Mouse (Mus musculus) naive thymus-derived CD4-positive, alpha-beta T cell, adult 2 months (primary cell): ENCODE data around the gene Tatdn2.
"Not testable (repeated sequence)": the region's sequence is repeated elsewhere in the genome, so short reads cannot be mapped to it uniquely, and the experiment has no call there.

Experiments used
- DNase-seq: peaks from one replicate; pipeline ENCODE4 v3.0.0-alpha.2; 2011; ENCODE audit warnings: low read depth

Tatdn2 gene

DNA sequence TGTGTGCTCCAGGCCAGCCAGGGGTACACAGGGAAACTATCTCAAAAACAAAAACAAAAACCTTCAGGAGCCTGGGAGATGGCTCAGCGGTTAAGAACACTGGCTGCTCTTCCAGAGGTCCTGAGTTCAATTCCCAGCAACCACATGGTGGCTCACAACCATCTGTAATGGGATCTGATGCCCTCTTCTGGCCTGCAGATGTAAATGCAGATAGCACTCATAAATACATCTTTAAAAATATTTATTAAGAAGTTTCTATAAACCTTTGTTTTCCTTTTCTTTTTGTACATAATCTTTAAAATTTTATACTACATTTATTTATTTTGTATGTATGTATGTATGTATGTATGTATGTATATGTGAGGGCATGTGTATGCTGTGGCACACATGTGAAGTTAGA, 24.8 kb upstream of the Tatdn2 start:
- not testable (repeated sequence) for DNase-seq

DNA sequence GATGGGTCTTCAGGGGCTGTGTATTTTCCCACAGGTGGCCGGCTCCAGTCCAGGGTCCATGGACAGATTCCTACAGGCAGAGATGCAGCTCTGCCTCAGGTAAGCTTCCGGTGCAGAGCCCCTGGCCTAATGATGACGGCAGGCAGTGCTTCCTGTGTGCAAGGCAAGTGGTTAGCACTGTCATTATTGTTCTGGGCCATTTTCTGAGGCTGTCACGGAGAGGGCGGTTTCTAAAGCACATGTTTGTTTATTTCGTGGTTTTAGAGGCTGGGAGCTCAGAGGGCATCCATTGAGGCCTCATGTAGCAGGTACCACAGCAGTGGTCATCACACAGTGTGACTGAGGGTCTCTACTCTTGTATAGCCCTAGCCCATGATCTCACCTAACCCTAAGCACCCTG, 23.9 kb upstream of the Tatdn2 start:
- DNase-seq, result no peak

DNA sequence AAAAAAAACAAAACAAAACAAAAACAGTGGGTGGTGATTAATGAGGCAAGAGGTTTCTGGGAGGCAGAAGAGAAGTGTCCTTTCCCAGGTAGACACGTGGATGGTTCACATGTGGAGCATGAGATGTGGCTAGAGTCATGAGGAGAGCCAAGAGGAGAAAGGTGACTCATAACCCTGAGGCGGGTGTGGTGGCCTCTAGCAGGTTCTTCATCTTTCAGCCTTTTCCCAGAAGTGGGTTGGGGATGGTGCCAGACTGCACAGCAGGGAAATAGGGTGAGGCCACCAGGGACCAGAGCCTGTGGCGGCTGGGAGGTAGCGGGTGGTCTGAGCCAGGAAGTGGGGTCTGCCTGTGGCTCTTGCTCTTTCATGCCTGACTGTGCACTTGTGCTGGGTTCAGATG, 21.6 kb upstream of the Tatdn2 start:
- no peak for DNase-seq

DNA sequence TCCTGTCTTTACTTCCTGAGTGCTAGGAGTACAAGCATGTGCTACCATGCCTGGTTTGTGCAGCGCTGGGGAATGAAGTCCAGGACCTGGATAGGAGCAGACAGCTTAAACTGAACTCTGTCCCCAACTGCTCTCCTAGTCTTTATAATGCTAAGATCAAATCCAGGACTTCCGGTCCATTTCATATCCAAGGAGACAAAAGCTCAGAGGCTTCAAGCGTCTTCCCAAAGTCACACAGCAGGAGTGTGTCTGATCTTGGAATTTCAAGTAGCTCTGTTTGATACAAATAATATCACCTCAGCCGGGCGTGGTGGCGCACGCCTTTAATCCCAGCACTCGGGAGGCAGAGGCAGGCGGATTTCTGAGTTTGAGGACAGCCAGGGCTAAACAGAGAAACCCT, 20.9 kb upstream of the Tatdn2 start:
- no peak for DNase-seq

DNA sequence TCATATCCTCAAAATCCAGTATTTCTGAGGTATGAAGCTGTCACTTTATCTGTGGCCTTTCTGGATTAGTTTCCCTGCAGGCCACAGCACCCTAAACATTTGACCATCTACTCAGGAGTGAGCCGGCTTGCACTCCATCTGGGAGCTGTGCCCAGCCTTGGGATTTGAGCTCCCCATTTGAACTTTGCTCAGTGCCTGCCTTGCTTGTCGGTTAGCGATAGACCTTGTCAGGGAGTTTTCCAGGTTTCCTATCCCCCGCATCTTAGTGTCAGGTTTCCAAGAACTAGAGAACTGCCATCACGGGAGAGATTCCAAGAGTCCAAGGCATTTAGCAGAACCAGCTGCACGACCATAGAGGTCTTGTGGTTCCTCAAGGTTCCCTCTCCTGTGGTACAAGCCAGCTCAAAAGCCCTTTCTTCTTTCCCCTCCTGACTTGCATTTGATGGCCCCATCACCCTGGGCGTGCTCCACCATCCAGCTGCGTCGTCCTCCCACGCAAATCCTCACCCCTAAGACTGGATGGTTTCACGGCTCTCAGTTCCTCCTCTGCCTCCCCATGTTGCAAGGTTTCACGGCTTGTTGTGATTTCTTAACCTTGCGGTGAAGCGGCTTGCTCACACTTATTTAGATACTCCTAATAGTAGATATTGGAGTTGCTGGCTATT, 19.6 kb upstream of the Tatdn2 start:
- no peak for DNase-seq

DNA sequence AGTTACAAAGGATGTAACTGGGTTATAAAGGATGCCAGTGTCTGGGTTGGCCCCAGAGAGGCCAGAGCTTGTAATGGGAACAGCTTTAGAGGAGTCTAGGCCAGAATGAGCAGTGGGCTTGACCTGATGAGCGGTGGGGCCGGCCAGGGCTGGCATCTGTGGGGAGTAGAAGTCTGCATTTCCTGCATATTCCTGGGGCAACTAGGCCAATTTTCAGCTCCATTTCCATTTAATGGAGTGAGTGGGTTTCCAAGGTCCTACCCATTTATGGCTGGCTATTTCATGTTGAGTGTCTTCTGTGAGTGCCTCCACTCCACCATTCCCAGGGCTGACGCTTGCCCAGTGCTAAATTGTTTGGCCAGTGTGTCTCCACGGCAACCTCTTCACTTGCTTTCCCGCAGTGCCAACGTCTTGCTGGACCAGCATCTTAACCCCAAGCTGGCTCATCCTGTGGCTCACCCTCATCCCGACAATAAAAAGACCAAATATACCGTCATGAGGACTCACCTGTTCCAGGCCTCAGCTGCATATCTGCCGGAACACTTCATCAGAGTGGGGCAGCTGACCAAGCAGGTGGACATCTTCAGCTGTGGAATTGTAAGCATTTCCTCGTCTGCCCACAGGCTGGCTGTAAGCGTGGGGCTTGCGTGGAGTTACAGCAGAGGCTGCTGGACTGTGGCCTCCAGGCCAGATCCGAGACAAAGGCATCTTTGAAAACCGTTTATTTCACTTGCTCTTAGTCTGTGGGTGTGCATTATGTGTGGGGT, 18.4 kb upstream of the Tatdn2 start:
- no peak for DNase-seq

DNA sequence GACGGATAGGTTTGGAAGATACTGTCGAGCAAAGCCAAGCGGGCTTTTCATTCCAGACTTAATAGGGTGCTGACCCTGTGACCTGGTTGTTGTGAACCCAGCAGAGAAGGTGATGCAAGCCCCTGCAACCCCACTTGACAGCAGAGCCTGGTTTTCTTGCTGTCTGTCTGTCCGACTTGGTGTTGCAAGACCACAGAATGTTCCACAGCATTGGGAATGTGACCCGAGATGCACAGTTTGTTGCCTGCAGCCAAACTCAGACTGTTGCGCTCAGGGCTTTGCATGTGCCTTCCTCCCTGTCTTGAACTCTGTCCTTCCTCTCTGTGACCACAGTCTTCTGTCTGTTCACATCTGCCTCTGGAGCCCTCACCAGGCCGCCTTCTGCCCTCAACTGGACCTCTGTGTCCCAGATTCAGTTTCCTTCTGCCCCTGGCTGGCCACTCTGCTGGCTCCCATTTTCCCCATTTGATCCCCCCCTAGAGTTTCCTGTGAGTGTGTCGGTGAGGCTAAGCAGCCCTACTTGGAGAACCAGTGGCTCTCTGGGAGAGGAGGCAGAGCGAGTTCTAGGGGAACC, 16.8 kb upstream of the Tatdn2 start:
- DNase-seq, result no peak

DNA sequence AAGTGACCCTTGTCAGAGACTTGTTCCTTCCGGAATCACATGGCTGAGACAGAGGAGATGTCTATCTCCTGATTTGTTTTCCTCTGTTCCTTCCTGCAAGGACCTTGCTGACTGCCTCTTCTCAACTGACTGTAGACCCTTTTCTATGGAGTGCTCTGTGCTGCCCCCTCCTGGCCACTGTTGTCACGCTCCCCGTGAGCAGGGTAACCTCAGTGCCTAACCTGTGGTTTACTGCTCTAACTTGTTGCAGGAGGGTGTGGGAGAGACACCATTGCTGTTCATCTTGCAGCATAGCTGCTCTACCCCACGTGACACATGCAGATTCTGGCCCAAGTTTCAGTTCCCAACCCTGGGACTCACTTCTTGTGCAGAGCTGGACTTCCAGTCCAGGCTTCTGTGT, 15.6 kb upstream of the Tatdn2 start:
- peak; percentile 92 for DNase-seq

DNA sequence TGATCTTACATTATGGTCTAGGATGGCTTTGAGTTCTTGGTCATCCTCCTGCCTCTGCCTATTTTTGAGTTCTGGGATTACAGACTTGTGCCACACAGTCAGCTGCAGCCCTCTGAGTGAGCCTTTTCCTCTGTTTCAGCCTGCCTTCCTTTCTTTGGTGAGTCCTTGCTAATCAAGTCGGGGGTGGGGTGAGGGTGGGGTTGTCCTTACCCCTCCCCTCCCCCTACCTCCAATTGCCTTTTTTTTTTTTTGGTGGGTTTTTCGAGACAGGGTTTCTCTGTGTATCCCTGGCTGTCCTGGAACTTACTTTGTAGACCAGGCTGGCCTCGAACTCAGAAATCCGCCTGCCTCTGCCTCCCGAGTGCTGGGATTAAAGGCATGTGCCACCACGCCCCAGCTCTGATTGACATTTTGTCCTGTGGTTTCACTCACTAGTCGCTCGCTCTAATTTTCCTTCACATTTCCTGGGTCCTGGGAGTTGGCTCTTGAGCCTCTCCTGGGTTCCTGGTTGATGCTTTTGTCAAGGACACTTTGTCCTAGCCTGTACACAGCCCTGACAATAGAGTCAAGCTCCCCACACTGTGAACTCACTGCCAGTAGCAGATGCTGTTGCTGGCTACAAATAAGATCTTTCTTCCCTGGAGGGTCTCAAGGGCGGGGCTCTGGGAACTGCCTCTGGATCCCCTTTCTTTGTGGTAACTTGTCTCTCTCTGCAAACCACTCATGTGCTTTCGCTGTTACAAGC, 13.6 kb upstream of the Tatdn2 start:
- DNase-seq, result no peak

DNA sequence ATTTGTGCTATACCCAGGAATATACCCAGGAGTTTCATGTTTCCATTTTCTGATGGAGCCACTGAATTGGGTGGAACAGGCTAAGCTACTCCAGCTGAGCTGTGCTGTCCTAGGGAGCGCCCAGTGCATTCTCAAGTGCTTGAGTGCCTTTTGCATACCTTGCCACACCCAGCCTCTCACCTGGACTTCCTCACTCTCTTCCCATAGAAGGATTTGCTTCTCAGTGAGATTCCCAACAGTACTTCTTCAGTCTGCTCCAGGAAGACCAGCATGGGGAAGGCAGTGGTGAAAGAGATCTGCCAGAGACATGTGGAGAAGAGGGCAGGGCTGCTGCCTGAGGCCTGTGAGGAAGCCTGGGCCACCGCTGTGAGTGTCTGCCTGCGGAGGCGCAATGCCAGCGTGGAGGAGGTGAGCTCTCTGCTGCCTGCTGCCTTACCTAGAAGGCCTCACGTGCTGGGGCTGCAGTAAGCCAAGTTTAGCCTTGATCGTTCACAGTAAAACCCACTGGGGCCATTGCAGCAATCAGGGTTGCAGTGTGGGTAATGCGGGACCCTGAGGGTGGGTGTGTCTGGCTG, 10.2 kb upstream of the Tatdn2 start:
- no peak for DNase-seq

DNA sequence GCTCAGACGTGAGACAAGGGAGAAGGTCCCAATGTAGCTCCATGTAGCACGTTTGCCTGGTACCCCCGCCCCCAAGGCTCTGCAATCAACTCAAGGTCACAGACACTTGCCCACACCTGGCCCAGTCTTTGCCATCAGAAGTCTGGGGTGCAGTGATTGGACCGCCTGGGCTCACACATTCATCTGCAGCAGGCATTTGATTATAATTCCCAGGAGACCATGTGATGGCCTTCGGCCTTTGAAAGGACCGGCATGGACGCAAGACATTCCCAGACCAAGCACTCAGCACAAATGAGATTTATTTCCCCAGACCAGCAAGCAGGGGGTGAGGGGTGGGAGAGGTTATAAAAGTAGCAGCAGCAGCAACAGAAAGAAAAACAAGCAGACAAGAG, 6.8 kb upstream of the Tatdn2 start:
- DNase-seq, result no peak

DNA sequence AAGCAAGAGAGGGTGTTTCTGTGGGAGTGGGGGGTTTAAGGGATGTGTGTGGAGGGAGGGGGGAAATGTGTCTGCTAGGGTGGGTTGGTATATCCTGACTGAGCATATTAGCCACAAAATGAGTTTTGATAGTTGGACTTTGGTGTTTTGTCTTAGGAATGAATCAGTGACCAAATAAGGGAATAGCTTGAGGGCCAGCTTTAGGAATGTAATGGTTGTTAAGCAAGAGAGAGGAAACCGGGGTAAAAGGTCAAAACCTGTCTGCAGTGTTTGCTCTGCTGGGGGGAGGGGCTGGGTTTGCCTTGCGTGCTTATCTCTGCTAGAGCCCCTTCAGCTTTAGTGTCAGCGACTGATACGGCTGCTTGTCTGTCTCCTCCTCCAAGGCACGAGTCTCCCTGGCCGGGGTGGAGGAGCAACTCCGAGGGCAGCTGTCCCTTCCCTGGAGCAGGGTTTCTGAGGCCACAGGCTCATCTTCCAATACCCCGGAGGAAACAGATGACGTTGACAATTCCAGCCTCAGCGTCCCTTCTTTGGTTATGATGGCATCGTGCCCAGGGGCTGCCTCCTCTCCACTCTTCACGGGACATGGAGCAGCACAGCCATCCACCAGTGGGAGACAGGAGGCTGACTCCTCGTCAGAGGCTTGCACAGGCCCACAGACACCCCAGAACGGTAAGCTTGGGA, 6.3 kb upstream of the Tatdn2 start:
- no peak for DNase-seq

DNA sequence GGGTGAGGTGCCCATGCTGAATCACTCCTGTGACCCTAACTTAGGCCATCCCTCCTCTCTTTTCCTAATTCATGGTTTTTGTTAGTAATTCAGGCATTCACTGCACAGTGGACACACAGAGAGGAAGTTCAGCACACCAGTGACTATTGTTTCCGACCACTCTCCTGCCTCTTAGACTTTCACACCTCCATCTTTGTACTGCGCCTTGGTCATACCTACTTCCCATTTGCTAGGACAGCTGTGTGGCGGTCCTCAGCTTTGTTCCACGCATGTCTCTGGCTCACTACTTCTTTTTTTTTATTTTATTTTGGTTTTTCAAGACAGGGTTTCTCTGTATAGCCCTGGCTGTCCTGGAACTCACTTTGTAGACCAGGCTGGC, 5.8 kb upstream of the Tatdn2 start:
- DNase-seq, result no peak

DNA sequence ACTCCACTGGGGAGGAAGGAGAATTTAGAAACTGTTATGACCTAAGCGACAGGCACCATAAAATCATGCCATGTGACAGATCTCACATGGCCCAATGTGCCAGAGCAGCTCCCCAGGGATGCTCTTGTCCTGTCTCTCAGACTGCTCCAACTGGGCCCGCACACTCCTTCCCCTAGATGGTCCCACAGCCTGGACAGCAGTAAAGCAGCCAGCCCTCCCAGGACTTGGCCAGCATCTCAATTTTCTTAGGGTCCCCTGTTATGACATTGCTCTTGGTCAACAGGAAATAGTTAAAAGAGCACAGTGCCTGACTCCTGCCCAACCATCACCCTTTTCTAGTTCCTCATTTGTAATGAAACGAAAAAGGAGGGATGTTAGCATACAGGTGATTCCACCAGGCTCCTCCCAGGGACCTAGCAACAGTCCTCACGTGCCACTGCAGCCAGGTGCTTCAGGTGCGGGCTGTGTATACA, 4.2 kb upstream of the Tatdn2 start:
- no peak for DNase-seq

DNA sequence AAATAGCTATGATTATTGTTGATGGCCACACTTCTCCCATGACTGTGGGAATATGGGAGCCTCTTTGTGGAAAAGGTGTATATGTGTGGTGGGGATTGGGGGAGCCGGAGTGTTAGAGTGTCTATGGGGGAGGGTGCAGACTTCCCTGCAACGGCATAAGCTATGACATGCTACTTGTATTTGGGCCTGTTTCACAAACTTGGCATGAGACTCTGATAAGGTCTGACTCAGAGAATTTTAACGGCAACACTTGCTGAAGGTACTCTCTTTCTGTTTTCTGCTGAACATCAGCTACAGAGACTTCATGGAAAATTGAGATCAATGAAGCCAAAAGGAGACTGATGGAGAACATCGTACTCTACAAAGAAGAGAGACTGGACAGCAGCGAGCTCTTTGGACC, 3.5 kb upstream of the Tatdn2 start:
- no peak for DNase-seq

DNA sequence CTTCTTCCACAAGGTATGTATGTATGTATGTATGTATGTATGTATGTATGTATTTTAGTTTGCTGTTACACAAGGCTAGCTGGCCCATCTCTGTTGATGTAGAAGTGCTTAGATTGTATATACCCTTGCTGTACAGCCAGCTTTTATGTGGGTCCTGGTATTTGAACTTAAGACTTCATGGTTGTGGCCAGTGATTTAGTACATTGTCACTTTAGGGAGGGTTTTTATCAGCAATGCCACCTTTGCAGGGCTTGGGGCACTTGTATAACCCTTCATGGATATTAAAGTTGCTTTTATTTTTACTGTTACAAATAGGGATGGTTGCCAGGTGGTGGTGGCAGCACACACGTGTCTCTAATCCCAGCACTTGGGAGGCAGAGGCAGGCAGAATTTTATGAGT, 1.6 kb upstream of the Tatdn2 start:
- DNase-seq, result peak; percentile 36

DNA sequence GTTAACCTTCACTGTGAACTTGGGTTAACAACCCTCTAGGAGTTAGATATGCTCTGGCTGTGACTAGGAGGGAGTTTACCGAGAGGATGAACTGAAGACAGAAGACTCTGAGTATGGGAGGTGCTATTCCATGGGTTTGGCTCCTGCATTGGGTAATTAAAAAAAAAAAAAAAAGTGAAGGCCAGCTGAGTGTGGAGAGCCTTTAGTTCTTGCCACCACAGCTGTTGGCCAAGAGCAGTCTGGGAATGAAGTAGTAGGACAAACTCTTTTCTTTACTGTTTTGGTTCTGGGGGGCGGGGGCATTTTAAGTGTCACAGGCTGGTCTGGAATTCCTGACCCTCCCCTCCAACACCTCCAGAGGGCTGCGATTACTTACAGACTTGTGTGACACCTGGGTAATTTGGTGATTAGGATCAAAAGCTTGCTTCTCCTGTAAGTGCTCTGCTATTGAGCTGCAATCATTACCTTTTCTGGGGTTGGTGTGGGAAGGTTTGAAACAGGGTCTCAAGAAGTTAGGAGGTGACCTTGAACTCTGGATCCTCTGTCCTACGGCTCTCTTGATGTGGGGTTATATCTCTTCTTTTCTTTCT, 989 bp upstream of the Tatdn2 start:
- DNase-seq, result no peak

DNA sequence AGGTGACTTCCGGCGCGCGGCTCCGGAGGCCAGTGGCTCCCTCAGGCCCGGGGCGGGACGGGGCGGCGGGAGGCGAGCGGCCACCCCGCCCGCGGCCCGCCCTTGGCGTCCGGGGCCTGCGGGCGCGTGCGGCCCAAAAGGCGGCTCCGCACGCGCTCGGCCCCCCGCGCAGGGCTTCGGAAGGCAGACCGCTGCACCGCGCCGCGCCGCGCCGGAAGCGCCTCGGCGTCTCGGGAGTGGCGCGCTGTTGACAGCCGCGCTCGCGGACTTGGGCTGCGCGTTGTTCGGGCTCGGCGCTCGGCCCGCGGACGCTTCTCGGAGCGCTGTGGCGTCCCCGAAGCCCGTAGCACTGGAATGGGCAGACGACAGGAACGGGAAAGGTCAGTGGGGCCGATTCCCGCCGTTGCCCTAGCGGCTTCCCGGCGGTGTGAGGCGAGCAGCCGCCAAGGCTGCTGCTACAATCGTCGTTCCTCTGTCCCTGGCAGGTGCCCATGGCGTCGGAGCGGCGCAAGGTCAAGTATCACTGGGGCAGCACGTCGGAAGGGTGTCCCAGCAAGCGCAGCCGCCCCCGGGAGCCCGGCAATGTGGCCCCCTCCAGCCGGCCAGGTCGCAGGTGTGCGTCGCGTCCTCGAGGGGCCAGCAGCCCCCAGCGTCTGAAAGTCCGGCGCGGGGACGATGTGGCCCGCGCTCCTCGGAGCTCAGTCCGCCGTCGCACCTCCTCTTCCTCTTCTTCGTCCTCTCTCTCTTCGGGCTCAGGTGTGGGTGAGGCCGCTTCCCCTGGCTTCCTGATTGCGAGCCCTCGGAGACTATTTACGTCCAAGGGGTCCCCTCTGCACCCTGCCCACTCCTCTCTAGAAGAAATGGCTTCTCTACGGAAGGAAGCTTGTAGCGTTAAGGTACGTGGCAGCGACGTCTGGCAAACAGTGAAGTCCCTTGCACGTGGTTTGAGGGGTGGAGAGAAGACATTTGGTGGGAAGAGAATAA, 664 bp downstream of the Tatdn2 start:
- DNase-seq, result peak; percentile 56

DNA sequence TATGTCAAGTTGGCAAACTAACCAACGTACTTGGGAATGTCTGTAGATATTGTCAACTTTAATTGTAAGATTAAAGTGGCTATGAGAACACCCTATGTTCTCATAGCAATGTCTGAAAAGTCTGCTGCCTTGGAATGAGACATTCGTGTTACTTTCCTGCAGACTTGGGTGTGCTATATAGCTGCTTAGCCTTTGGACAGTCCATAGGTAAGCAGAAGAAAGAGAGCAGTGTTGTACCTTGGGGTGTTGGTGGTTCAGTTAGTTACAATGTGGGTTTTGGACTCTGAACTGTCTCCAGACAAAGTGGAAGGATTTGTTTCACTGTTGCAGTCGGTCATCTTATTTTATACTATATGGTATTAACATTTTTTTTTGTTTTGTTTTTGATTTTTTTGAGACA, 15.9 kb downstream of the Tatdn2 start:
- DNase-seq, result no peak

DNA sequence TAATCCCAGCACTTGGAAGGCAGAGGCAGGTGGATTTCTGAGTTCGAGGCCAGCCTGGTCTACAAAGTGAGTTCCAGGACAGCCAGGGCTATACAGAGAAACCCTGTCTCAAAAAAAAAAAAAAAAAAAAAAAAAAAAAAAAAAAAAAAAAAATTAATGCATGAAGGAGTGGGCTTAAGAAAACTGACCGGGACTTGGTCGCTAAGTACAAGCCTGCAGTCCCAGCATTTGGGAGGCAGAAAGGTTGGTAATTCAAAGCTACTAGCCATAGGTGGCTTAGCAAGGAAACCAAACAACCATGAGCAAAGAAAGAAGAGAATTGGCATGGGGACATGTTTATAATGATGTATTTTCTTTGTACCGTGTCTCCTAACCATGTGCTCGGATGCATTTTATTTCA, 16.5 kb downstream of the Tatdn2 start:
- DNase-seq, result not testable (repeated sequence)
